Mouse (Mus musculus): ENCODE data around the gene 2310033P09Rik. TPM values are rescaled to one million over a fixed set of nuclear protein-coding genes. Genes with fewer than 3 reads are reported as not detected.

Gene 2310033P09Rik
- polyA plus RNA-seq, 1 experiment from 2014 or later, result 33.6 TPM

DNA sequence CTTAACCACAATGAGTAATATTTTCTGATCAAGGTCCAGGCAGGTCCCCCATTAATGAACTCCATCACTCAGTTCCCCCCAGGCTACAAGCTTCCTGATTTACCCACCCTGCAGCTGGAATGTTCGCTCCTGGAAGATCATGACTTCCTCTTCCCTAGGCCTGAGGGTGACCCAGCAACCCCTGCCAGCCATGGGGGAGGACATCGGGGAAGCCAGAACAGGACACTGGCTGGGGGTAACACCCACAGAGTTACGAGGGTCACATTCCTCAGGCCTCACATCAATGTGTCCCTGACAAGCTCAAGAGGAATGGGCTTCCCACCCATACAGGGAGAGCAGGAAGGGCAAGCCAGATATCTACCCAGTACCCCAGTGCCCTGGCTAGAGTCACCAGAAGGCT lies 38.3 kb upstream of the 2310033P09Rik start:
- 34% methylated on average over 3 of the region's 3 CpGs for WGBS
- no peak overlapping the region for H3K4me2 ChIP-seq (replicated peaks; ENCODE audit: low read depth, low read length)
- H3K27me3 ChIP-seq (ENCODE audit: insufficient read depth, low read length), result peaks cover 5% of the 10 kb centered on the region
- no peak overlapping the region for H3K27ac ChIP-seq (ENCODE audit: low read length)
- ATAC-seq (ENCODE audit: low FRiP score, low TSS enrichment), result no peak
- no peak overlapping the region for H3K9ac ChIP-seq (replicated peaks; ENCODE audit: low read length)
- no peaks in the 10 kb centered on the region for H3K36me3 ChIP-seq (ENCODE audit: insufficient read depth, low read length)
- H3K4me1 ChIP-seq (ENCODE audit: insufficient read depth, low read length), result no peaks in the 10 kb centered on the region
- no peak overlapping the region for H3K4me3 ChIP-seq (ENCODE audit: low read length)
- no peaks in the 10 kb centered on the region for H3K9me3 ChIP-seq (ENCODE audit: low read length)

GRCm38 (mm10) chr11:59170549-59170948 lies 37.6 kb upstream of the 2310033P09Rik start:
- no peak overlapping the region for H3K9ac ChIP-seq (replicated peaks; ENCODE audit: low read length)
- WGBS, result 63% methylated on average over 4 of the region's 4 CpGs
- H3K9me3 ChIP-seq (ENCODE audit: low read length), result no peaks in the 10 kb centered on the region
- H3K27me3 ChIP-seq (ENCODE audit: insufficient read depth, low read length), result peaks cover 12% of the 10 kb centered on the region
- H3K4me2 ChIP-seq (replicated peaks; ENCODE audit: low read depth, low read length), result no peak overlapping the region
- H3K27ac ChIP-seq (ENCODE audit: low read length), result no peak overlapping the region
- no peaks in the 10 kb centered on the region for H3K4me1 ChIP-seq (ENCODE audit: insufficient read depth, low read length)
- ATAC-seq (ENCODE audit: low FRiP score, low TSS enrichment), result no peak
- no peaks in the 10 kb centered on the region for H3K36me3 ChIP-seq (ENCODE audit: insufficient read depth, low read length)
- no peak overlapping the region for H3K4me3 ChIP-seq (ENCODE audit: low read length)

DNA sequence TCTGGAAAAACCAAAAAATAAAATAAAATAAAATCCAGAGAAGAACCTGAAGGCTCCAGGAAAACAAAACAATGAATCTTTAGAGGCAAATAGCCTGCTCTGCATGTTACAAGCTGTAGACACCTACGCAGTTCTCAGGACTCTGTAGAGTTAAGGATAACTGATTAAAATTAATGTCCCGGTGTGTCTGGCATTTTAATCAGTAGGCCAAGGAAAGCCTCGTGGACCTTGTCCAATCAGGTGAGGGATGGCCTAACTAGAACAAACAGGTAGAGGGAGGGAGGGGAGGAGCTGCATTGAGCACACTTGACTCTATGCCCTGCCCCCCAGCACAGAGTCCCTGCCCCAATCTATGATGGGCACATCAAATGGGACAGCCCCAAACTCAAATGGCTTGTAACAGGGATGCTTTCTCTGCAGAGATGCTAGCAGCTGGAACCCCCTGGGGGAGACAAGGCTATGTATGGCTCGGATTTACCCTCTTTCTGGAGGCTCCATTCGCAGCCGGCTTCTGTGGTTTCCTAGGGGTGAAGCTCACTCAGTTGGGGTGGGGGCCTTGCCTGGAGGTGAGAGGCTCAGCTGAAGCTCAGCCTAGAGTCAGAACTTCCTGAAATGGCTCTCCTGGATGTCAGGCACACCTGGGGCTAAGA lies 33.8 kb upstream of the 2310033P09Rik start:
- Histone ChIP-seq H3K9me3 (ENCODE audit: low read length) (no peaks in the 10 kb centered on the region), H3K4me2 (replicated peaks; ENCODE audit: low read depth, low read length) (no peak overlapping the region), H3K4me3 (ENCODE audit: low read length) (no peak overlapping the region), H3K27me3 (ENCODE audit: insufficient read depth, low read length) (peaks cover 50% of the 10 kb centered on the region), H3K4me1 (ENCODE audit: insufficient read depth, low read length) (0 out of 2 replicates have a peak, but pooled peaks cover 9% of the 10 kb centered on the region), H3K36me3 (ENCODE audit: insufficient read depth, low read length) (no peaks in the 10 kb centered on the region), H3K9ac (replicated peaks; ENCODE audit: low read length) (no peak overlapping the region), H3K27ac (ENCODE audit: low read length) (no peak overlapping the region)
- no peak for ATAC-seq (ENCODE audit: low FRiP score, low TSS enrichment)
- WGBS, result 56% methylated on average over 6 of the region's 6 CpGs

DNA sequence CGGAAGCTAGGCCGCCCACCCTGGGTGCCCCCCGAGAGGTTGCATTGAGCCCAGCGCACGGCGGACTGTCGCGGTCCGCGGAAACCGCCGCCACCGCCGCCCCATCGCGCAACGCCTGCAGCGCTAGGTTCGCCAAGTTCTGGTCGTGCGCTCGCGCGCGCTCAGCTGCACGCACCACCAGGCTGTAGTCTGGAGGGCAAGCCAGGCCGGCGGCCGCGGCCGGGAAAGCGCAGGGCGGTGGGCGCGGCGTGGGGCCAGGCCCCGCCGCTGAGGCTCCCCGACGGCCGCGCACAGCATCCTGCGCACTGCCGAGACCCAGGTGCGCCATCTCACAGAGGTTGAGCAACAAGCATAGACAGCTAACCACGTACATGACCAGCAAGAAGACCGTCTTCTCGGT lies 31.6 kb upstream of the 2310033P09Rik start:
- Histone ChIP-seq H3K9me3 (ENCODE audit: low read length) (no peaks in the 10 kb centered on the region), H3K4me1 (ENCODE audit: insufficient read depth, low read length) (0 out of 2 replicates have a peak, but pooled peaks cover 9% of the 10 kb centered on the region), H3K27me3 (ENCODE audit: insufficient read depth, low read length) (peaks cover 54% of the 10 kb centered on the region), H3K9ac (replicated peaks; ENCODE audit: low read length) (no peak overlapping the region), H3K27ac (ENCODE audit: low read length) (no peak overlapping the region), H3K4me3 (ENCODE audit: low read length) (peak overlapping the region; percentile 28), H3K4me2 (replicated peaks; ENCODE audit: low read depth, low read length) (peak overlapping the region; percentile 28), H3K36me3 (ENCODE audit: insufficient read depth, low read length) (no peaks in the 10 kb centered on the region)
- WGBS, result 2% methylated on average over 48 of the region's 48 CpGs
- ATAC-seq (ENCODE audit: low FRiP score, low TSS enrichment), result no peak

DNA sequence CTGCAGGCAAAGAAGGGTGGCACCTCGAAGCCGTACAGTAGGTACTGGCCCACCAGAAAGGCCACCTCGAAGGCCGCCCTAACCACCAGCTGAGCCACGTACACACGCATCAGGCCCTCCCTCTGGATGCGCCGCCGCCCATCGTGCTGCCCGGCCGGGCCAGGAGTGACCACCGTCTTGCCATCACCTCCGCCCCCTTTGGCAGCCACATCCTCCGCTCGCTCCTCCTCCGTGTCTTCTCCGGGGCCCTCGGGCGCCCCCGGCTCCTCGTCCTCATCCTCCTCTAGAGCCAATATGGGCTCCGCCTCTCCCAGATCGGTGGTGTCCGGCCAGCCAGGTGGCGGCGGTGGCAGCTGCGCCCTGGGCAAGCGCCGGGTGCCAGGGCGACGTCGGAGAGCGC lies 31.2 kb upstream of the 2310033P09Rik start:
- Histone ChIP-seq H3K27me3 (ENCODE audit: insufficient read depth, low read length) (peaks cover 54% of the 10 kb centered on the region), H3K4me3 (ENCODE audit: low read length) (peak overlapping the region; percentile 28), H3K36me3 (ENCODE audit: insufficient read depth, low read length) (no peaks in the 10 kb centered on the region), H3K9ac (replicated peaks; ENCODE audit: low read length) (no peak overlapping the region), H3K9me3 (ENCODE audit: low read length) (no peaks in the 10 kb centered on the region), H3K27ac (ENCODE audit: low read length) (no peak overlapping the region), H3K4me1 (ENCODE audit: insufficient read depth, low read length) (0 out of 2 replicates have a peak, but pooled peaks cover 9% of the 10 kb centered on the region), H3K4me2 (replicated peaks; ENCODE audit: low read depth, low read length) (peak overlapping the region; percentile 28)
- WGBS, result 10% methylated on average over 31 of the region's 34 CpGs
- no peak for ATAC-seq (ENCODE audit: low FRiP score, low TSS enrichment)

DNA sequence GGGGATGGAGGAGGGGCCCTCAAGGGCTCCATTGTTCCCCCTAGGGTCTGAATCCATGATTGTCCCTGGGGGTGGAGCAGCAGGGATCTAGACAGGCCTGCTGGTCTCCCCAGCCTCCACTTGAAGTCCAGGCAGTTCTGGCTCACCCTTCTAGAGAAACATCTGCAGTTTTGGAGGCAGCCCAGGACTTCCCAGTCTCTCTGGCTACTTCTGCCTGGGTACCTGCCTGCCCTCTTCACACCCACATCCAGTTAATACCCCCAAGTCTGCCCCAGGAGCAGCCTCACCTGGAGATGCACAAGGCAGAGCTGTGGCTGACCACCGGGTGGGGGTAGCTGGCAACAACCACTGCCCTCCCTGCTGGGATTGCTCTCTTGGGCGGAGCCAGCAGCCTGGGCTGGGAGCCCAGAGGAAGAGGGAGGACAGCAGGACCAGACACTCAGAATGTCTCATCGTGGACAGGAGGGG lies 25.2 kb upstream of the 2310033P09Rik start, which contains the start of gene Gjc2:
TSS of gene Gjc2 (minus strand) at position 350 of the 468 bp plus-strand sequence.
- no peaks in the 10 kb centered on the region for H3K9me3 ChIP-seq (ENCODE audit: low read length)
- WGBS, result 35% methylated on average over 3 of the region's 3 CpGs
- H3K27ac ChIP-seq (ENCODE audit: low read length), result peak within 1 kb of the TSS; percentile 23; the same call in 1 of the 2 replicates
- H3K9ac ChIP-seq (replicated peaks; ENCODE audit: low read length), result peak within 1 kb of the TSS; percentile 7; the same call in 1 of the 2 replicates
- peaks cover 18% of the 10 kb centered on the region for H3K27me3 ChIP-seq (ENCODE audit: insufficient read depth, low read length)
- H3K36me3 ChIP-seq (ENCODE audit: insufficient read depth, low read length), result peaks cover 11% of the 10 kb centered on the region; the same call in 1 of the 2 replicates
- H3K4me1 ChIP-seq (ENCODE audit: insufficient read depth, low read length), result peaks cover 11% of the 10 kb centered on the region; the same call in 1 of the 2 replicates
- ATAC-seq (ENCODE audit: low FRiP score, low TSS enrichment), result peak; percentile 44
- no peak within 1 kb of the TSS for H3K4me3 ChIP-seq (ENCODE audit: low read length)
- no peak within 1 kb of the TSS for H3K4me2 ChIP-seq (replicated peaks; ENCODE audit: low read depth, low read length)

- H3K4me1 ChIP-seq (ENCODE audit: insufficient read depth, low read length), result peaks cover 11% of the 10 kb centered on the region; the same call in 1 of the 2 replicates
- H3K9ac ChIP-seq (replicated peaks; ENCODE audit: low read length), result peak overlapping the region; percentile 7; the same call in 1 of the 2 replicates
- peaks cover 11% of the 10 kb centered on the region; the same call in 1 of the 2 replicates for H3K36me3 ChIP-seq (ENCODE audit: insufficient read depth, low read length)
- ATAC-seq (ENCODE audit: low FRiP score, low TSS enrichment), result no peak
- WGBS, result 43% methylated on average over 3 of the region's 3 CpGs
- no peak overlapping the region for H3K27ac ChIP-seq (ENCODE audit: low read length)
- no peak overlapping the region for H3K4me2 ChIP-seq (replicated peaks; ENCODE audit: low read depth, low read length)
- H3K9me3 ChIP-seq (ENCODE audit: low read length), result no peaks in the 10 kb centered on the region
- peaks cover 9% of the 10 kb centered on the region for H3K27me3 ChIP-seq (ENCODE audit: insufficient read depth, low read length)
- no peak overlapping the region for H3K4me3 ChIP-seq (ENCODE audit: low read length)
Measured at GRCm38 (mm10) chr11:59183821-59184220, 24.3 kb upstream of the 2310033P09Rik start.

DNA sequence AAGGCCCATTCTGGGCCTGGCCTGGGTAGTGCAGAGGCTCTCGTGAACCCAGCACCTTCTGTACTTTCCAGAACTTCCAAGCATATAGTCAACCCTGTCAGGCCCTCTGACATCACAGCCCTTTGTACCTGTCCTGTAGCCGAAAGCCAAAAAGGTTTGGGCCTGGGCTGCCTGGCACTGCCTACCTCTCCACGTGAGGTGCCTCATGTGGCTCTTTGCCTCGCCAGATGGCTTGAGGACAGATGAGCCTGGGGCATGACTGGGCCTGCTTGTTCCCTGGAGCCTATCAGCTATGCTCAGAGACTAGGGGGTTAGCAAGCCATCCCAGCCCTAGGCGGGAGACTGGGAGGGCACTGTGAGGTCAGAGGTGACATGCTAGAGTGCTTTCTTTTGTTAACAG lies 22.6 kb upstream of the 2310033P09Rik start:
- H3K9me3 ChIP-seq (ENCODE audit: low read length), result no peaks in the 10 kb centered on the region

DNA sequence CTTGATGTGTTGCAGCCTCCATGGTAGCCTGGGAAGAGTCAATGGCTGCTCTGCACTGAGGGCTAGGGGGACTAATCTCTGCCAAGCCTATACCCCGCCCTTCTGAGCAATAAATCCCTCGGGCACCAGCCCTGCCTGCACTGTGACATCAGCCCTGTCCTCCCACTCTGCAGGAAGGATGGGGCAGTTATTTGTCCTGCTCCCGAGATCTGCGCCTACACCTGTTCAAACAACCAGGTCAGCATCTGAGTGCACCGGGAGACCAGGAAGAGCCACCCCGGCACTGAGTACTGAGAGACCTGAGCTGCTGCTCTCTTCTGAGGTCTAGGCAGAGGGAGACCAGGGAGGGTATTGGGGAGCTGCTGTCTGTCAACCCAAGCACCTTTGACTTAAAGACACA lies 20.4 kb upstream of the 2310033P09Rik start:
- Histone ChIP-seq H3K9ac (replicated peaks; ENCODE audit: low read length) (no peak overlapping the region), H3K4me3 (ENCODE audit: low read length) (no peak overlapping the region), H3K4me1 (ENCODE audit: insufficient read depth, low read length) (peaks cover 15% of the 10 kb centered on the region), H3K4me2 (replicated peaks; ENCODE audit: low read depth, low read length) (no peak overlapping the region), H3K36me3 (ENCODE audit: insufficient read depth, low read length) (peaks cover 11% of the 10 kb centered on the region; the same call in 1 of the 2 replicates), H3K27ac (ENCODE audit: low read length) (no peak overlapping the region), H3K9me3 (ENCODE audit: low read length) (no peaks in the 10 kb centered on the region), H3K27me3 (ENCODE audit: insufficient read depth, low read length) (no peaks in the 10 kb centered on the region)
- no peak for ATAC-seq (ENCODE audit: low FRiP score, low TSS enrichment)
- 39% methylated on average over 6 of the region's 6 CpGs for WGBS

More for the DNA sequence above, 22.6 kb upstream of the 2310033P09Rik start:
- no peak for ATAC-seq (ENCODE audit: low FRiP score, low TSS enrichment)
- H3K27ac ChIP-seq (ENCODE audit: low read length), result no peak overlapping the region
- peaks cover 11% of the 10 kb centered on the region; the same call in 1 of the 2 replicates for H3K36me3 ChIP-seq (ENCODE audit: insufficient read depth, low read length)
- no peak overlapping the region for H3K9ac ChIP-seq (replicated peaks; ENCODE audit: low read length)
- H3K4me3 ChIP-seq (ENCODE audit: low read length), result no peak overlapping the region
- peaks cover 11% of the 10 kb centered on the region; the same call in 1 of the 2 replicates for H3K4me1 ChIP-seq (ENCODE audit: insufficient read depth, low read length)
- no peaks in the 10 kb centered on the region for H3K27me3 ChIP-seq (ENCODE audit: insufficient read depth, low read length)
- H3K4me2 ChIP-seq (replicated peaks; ENCODE audit: low read depth, low read length), result no peak overlapping the region
- 85% methylated on average over 5 of the region's 5 CpGs for WGBS
